Mouse (Mus musculus): ENCODE measurements at regions not wholly inside any gene's neighbourhood (a gene's known extent, or its start where the extent isn't known, plus 50 kb on each side); places are given as distances from the start of the nearest gene placed in this dataset.

DNA sequence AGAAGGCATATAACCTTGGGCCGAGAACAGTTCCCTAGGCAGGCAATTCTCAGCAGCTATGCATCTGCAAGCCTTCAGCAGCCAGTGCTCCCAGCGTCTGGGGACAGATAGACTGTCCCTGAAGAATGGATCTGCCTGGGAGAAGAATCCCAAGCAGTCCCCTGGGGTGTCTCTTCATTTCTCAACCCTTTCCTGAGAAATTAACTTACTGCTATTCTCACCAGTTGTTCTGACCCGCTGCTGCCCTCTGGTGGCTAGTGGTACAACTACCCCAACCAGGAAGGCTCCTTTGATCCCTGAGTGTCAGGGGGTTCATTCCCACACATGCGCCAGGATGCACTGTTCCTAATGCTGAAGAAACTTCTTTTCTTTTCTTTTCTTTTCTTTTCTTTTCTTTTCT lies 323.7 kb downstream of the Gm45692 start:
- DNase-seq (ENCODE audit: low spot score) = peak; percentile 82

DNA sequence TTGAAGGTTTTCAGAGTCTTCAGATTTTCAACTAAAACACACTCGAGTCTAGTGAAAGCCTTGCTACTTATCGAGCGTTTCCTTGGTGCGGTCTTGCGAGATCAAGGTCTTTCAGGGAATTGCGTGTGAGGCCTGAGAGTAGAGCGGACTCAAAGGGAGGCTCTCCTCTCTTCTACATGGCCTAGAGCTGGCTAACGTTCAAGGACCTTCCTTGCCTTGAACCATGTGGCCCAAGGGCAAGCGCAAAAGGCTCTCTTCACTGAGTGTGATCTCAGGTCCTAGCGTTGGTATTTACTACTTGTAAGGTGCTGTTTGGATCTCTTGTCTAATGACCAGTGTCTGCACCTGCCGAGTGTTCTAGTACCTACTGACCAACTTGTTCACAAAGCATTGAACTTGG lies 324.4 kb downstream of the Gm45692 start:
- no peak for DNase-seq (ENCODE audit: low spot score)

DNA sequence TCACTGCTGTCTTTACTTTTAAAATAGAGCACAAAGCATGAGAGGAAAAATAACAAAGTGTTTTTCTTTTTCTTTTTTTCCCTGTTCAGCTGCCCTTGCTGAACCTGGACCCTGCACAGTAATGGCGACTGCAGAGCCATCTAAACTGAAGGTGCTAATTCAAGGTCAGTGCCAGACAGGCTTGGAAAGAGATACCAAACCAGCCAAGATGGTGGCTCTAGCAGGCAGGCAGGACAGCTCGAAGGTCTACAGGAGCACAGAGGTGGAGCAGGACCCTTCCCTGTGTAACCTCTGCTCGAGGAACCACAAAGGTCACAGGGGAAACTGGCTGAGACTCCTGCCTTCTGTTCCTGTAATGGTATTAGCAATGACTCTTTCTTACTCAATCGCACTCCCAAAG lies 326.7 kb downstream of the Gm45692 start:
- no peak for DNase-seq (ENCODE audit: low spot score)

DNA sequence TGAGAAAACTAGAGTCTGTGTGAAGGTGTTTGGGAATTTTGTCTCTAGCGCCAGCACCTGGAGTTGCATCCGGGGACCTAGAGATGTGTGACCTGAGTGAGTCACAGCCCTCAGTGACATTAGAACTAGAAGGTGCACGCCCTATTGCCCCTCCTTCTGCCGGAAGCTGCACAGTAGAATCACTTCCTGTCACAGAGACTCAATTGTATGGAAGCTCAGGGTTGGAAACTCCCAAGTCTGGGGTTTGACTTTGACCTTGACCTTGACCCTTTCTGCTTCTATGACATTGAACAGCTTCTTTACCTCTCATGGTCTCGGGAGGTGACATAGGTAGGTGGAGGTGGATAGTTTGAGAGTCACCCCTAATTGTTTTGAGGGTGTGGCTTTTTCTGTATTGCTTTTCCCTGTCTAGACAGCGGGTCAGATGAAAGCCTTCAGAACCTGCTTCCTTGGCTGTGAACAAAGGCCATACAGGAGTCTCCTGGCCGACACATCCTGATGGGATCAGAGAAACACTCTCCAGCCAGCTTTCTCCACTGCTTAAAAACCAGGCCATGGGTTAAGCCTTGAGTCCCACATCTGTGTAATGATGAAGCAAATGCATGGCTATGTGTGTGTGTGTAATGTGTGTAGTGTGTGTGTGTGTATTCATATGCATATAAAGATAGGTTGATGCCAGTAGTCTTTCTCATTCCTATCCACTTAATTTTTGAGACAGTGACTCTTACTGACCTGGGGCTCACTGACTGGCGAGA lies 328.7 kb downstream of the Gm45692 start:
- no peak for DNase-seq (ENCODE audit: low spot score)

DNA sequence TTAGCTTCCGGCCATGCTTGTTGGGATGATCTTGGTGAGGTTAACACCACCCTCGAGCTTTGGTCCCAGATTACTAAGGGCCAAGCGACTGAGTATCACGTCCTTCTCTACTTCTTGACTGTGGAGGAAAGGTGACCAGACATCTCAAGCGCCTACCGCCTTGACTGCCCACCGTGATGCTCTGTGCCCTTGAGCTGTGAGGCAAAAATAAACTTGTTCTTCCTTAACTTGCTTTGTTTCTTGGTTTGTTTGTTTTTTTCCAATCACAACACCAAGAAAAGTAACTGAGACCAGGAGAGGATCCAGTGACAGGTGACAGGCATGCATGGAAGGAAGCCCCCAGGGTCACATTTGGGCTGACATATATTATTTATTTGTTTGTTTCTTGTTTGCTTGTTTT lies 330.0 kb downstream of the Gm45692 start:
- no peak for DNase-seq (ENCODE audit: low spot score)

DNA sequence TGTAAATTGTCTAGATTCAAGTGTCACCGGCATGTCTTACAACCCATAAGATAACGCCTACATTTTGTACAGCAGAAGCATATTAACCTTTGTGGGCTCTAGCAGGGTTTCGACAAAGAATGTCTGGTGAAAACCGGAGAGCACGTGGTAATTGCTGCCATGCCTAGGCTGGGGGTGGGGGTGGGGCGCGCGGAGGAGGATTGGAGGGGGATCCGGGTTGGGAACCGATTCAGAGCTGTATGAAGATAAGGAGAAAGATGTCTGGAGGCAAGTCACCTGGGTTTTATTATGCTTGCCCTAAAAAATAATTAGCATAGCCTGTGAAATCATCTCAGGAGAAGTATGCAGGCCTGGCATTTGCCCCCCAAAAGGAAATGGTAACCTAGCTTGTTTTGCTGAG lies 331.2 kb downstream of the Gm45692 start:
- peak; percentile 33 for DNase-seq (ENCODE audit: low spot score)

DNA sequence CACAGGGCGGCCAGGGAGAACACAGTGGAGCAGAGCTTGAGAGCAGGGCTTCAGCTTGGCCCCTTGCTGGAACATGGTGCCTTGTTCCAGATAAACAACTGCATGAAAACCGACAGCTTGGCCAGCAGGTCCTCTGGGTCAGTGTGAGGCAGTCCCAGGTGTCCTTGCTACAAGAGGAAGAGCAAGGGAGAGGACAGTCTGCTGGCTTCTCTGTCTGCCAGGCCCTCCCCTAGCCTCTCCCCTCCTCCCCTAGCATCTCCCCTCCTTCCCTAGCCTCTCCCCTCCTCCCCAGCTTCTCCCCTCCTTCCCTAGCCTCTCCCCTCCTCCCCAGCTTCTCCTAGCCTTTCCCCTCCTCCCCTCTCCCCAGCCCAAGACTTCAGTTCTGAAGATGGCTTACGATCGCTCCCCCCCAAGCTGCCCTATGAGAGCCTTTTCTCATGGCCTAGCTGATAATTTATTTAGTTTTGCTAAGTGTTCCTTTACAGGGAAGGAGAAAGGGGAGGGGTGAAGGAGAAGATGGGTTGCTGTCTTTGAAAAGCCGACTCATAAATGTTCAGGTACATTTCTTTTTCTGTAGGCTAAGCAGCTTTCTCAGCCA lies 333.7 kb downstream of the Gm45692 start:
- DNase-seq (ENCODE audit: low spot score) = no peak

DNA sequence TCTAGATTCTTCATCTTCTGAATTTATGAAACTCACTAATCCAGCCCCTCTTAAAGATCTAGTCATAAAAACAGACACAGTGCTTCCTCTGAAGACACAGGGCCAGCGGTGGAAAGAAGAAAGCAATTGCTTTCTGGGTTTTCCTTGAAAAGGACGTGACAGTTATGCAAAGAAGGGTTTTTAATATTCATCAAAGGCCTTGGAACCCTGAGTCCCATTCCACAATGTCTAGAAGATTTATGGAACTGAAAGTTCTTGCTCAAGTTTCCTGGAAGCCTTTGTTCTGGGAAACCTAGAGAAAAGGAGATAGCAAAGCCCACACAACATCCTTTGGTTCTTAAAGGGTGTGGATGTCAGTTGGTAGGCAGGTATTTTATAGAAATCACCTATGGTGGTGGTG lies 346.0 kb downstream of the Gm45692 start:
- DNase-seq (ENCODE audit: low spot score) = no peak

DNA sequence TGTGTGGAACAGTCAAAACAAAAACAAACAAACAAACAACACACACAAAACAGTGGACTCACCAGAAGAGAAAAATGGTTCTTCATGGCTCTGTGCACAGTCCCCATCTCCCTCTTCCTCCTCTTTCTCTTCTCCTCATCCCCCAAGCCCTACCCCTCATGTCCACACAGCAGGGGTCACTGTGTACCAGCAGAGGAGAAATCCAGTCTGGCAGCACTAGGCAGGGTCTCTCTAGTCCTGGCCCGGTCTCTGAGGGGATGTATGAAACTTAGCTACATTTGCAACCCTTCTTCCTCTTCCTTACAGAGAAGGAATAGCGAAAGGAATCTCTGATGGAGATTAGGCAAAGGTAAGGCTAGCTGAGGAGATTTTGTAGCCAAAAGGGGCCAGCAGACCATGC lies 349.1 kb downstream of the Gm45692 start:
- peak; percentile 32 for DNase-seq (ENCODE audit: low spot score)

DNA sequence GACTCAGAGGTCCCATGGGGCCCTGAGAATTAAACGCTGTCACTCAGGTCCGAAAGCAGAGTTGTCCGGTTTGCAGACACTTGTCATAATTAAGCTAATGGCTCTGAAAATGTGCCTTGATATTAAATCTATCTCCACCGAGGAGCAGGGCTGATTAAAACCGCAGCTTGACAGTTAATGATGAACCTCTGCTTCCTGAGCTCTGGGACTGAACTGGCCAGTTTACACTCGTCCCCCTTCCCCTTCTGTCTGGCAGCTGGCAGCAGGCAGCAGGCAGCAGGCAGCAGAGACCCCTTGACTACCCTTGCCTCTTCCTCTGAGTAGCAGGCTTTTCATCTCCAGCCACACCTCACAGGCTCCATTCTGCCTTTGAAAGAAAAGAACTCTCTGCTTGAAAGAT lies 350.4 kb downstream of the Gm45692 start:
- DNase-seq (ENCODE audit: low spot score) = peak; percentile 22

DNA sequence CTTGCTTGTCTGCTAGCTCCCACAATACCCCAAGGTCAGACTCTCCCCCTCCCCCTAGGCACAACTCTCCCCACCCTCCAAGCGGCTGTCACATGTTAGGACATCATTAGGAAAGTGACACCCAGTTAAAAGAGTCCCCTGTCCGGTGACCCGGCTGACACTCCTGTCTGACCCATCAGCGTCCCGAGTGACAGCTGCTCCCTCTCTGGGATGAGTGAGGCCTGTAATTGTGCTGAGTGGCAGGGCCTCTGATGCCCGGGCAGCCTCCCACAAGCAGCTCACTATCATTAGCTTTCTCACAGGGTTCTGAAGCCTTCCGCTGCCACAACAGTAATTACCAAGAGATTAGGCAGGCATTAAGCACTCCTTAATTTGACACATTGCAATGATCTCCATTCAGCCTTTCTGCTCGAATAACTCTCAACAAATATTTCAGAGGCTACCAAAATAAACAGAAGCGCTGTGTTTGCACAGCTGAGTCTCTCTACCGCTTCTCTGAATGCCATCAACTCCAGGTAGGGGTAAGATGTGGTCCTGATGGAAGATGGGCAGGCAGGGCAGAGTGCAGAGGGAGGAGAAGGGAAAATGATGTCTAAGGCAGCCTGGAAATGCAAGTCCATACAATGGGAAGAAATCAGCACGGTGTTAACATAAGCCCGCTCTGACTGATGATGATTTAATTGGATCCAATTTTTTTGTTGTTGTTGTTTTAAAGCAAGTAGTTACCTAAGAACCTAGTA lies 352.6 kb downstream of the Gm45692 start:
- DNase-seq (ENCODE audit: low spot score) = peak; percentile 64

DNA sequence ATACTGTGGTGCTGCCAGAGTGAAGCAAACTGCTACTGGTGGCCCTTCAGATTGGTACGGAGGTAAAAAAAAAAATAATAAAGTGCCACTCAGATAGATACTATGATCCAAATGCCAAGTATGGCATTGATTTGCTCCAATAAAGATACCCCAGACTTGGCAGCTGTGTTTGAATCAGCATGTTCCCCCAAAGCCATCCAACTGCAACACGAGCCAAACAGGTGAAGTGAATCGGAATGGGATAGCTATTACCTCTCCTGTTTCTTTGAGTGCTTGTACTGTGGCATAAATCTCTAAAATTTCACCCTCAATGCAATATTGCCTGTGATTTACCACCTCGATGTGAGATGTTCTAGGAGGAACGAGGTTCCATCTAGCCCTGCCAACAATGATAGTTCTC lies 365.4 kb downstream of the Gm45692 start:
- no peak for DNase-seq (ENCODE audit: low spot score)

DNA sequence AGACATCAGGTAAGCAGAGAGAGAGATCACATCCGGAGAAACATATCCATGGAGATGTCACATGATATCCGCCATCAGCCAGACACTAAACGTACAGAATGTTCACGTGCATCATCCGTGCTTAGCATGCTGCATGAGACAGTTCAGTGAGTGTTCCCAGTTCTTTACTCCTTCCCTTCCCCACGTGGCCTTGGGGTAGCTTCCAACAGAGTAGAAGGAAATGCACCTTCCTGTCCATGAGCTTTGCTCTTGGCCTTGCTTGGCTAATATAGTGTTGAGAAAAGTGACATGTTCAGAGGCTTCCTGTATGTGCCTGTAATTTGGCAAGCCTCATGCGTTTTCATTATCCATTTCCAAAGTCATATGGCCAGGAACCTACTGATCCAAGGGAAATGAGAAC lies 368.5 kb downstream of the Gm45692 start:
- no peak for DNase-seq (ENCODE audit: low spot score)

DNA sequence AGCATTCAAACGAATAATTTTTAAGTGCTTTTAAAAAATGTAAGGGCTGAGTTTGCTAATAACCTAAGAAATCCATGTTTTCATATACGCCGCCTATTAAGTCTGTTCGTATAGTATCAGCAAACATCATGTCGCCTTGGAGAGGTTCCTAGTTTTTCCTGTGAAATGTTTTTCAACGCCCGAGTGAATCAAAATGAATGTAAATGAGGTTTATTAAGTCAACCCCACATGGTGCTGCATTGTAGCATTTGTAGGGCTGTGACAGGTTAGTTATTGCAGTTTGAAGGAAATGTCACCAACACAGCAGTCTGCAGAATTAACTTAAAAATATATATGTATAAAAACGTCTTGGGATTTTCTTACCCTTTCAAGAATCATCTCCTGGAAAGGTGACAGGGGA lies 369.3 kb downstream of the Gm45692 start:
- DNase-seq (ENCODE audit: low spot score) = no peak

DNA sequence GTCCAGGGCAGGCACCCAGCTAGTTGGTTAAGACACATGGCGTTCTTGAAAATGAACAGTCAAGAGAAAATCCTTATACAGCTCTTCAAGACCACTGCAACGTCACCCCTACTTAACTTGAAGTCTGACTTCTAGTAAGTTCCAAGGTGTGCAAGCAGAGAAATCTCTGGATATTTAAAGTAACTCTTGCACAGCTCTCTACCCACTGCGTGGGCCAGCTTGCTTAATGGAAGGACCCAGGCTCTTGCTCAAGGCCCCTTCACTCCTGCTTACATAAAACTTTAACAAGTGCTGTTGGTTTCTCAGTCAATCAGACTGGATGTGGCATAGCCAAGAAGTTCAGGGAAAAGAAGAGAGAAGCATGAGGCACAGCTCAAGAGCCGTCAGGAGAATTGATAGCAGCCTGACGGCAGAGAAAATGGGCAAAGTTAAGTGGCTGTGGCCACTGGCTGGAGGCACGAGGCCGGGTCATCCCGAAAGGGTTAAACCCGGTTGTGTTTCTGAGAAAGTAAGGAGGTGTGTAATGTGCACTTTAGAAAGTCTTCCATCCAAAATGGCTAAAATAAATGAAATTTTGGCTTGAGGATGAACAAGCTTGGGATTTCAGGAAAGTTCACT lies 382.0 kb downstream of the Gm45692 start:
- DNase-seq (ENCODE audit: low spot score) = no peak

DNA sequence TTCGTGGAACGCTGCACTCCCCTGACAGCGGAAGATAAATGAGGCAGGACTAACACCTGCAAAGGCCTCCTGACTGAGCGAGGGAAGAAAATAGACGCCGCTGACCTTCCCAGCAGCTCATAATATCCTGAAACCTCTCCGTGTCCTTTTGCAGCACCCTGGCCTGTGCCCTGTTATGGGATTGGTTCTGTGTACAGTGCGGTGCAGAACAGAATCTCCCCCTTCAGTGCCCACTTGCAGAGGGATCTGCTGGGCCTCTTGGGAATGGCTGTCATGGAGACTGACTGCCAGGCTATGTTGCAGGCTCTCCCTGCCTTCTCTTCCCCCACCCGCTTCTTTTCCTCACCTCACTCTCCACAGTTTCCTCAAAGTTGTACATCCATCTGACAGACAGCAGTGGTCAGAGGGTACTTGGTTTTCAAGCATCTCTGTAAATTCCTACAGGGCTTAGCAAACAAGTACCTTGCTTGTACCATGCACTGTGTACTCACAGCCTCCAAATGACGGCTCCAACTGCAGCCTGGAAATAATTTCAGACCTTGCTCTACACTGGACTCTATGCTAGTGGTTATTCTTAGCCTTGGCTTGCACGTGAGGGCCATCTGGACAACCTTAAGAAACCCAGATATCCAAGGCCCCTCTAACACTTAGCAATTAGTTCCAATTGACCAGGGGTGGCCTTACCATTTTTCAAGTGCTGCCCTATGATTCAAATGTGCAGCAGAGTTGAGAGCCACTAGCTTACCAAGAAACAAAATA lies 382.7 kb downstream of the Gm45692 start:
- DNase-seq (ENCODE audit: low spot score) = peak; percentile 33

DNA sequence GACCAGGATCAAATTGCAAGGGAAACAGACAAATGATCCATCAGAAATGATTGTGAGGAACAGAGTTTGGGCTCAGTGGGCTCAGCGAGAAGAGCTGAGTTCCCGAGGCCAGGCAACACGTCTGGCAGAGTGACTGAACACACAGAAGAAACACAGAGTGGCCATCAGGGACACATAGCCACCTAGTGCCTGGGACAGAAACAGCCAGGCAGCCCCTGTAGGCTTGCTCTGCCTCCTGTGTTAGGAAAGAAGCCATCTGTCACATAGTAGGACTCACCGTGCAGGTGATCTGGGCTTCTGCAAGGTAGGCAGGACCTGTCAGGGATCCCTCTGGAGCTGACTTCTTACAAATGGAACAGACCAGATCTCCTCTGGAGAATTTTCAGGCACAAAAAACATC lies 383.4 kb downstream of the Gm45692 start:
- no peak for DNase-seq (ENCODE audit: low spot score)

DNA sequence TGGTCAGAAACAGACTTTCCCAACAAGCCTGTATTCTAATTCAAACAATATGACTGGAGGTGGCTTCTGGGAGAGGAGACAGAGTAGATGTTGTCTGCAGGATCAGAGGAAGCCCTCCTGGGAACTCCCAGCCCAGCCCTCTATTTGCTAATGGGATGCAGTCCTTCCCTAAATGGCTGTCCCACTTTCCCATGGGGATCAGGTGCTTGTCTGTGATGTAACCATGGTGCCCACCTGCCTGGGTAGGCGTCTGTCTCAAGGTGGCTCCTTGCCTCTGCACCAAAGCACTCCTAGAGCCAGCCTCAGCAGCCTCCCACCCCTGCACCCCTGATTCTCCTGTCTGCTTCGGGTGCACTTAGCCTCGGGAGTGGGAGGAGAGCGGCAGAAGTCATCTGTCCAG lies 384.6 kb downstream of the Gm45692 start:
- no peak for DNase-seq (ENCODE audit: low spot score)

DNA sequence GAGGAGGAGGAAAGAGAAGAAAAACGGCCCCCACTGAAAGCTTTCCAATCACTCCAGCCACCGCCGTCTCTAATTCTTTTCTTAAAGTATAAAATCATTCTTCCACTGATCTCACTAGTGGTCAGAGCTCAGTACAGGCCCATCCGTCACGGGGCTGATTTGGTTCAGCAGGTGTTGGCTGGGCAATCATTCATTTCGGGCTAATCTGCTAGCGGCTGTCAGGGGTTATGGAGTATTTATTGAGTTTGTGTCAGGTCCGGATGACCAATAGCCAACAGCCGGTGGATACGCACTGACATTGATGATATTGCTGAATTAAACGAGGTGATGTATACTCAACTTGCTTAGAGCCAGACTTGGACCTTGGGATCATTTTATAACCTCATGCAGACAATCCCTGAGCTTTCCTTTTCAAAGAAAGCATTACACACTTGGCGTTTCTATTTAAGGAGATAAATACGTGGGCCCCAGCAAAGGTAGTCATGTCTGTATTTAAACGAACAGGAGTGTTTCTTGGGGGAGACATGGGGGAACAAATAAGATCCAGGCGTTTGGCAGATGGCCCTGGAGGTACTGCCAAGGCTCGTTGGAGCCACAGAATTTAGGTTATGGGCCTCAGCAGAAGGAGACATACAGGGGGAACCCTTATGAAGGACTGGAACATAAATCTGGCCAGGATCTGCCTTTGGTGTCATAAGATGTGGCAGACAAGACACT lies 385.1 kb downstream of the Gm45692 start:
- DNase-seq (ENCODE audit: low spot score) = peak; percentile 54

DNA sequence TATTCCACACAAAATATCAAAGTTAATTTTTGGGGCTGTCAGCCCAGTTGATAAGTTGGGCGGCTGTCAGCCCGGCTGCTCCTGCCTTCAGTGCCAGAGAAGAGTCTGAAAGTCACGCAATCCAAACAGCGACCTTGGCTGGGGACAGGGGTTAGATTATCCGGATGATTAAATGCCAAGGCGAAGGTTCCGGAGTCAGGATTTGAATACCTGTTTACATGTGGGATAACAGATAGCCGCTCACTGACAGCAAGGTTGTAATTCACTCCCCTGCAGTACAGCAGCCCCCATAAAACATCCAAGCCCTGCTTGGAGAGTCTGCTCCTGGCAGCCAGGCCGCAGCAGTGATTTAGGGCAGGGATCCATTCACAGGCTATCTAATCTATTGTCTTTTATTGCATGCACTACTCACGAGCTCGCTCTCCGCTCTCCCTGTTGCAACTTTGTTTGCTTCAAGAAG lies 388.3 kb downstream of the Gm45692 start:
- peak; percentile 59 for DNase-seq (ENCODE audit: low spot score)

DNA sequence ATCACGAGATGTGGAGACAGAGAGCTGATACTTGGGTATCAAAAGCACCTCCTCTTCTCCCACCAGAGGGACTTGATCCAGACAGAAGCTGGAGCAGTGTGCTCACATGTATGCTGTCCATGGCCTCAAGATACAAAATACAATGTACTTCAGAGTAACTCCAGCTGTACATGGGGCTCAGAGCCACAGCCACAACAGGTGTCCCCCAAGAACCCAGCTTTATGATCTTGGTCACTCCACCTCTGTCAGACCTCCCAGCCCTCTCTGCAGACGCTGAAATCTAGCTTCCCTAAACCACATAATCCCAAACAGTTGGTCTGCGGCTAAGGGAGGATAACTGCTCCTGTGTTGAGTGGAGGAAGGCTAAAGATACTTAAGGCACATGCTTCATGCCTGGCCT lies 389.9 kb downstream of the Gm45692 start:
- no peak for DNase-seq (ENCODE audit: low spot score)

All from embryo, embryonic 10.5 days (tissue).